Mouse (Mus musculus) left cerebral cortex, adult 2 months (tissue): ENCODE measurements at regions not wholly inside any gene's neighbourhood (a gene's known extent, or its start where the extent isn't known, plus 50 kb on each side); places are given as distances from the start of the nearest gene placed in this dataset.

Experiments used
- DNase-seq, 2 experiments: peaks; one replicate each; pipeline ENCODE4 v3.0.0; 2021 to 2022; ENCODE audit warnings: low spot score in 2 of 2, mixed read lengths in 1 of 2; ENCODE audit errors: extremely low spot score in 1 of 2
- H3K27ac ChIP-seq: fragments of 200-600 bp; 2 replicates; pipeline ENCODE4 v1.8.1; 2022
- H3K4me3 ChIP-seq: fragments of 200-600 bp; 2 replicates; pipeline ENCODE4 v1.8.1; 2022
- CTCF ChIP-seq: fragments of 200-600 bp; IDR thresholded peaks from 2 replicates; pipeline ENCODE4 v1.8.1; 2022; ENCODE audit warnings: antibody characterized with exemption, mild to moderate bottlenecking, moderate library complexity
- intact Hi-C: fragments of 180-260 bp; cut with DNase I; formaldehyde crosslinking; loops from one replicate; pipeline ENCODE4 v1.15.1; 2025

GRCm38 (mm10) chr11:17722051-17722450 lies 231.6 kb downstream of the Etaa1 start:
- TF ChIP-seq CTCF: no peak
- DNase-seq: no peak
- no peak overlapping the region for H3K4me3 ChIP-seq
- intact Hi-C loops: no loop called here
- no peak overlapping the region for H3K27ac ChIP-seq

DNA sequence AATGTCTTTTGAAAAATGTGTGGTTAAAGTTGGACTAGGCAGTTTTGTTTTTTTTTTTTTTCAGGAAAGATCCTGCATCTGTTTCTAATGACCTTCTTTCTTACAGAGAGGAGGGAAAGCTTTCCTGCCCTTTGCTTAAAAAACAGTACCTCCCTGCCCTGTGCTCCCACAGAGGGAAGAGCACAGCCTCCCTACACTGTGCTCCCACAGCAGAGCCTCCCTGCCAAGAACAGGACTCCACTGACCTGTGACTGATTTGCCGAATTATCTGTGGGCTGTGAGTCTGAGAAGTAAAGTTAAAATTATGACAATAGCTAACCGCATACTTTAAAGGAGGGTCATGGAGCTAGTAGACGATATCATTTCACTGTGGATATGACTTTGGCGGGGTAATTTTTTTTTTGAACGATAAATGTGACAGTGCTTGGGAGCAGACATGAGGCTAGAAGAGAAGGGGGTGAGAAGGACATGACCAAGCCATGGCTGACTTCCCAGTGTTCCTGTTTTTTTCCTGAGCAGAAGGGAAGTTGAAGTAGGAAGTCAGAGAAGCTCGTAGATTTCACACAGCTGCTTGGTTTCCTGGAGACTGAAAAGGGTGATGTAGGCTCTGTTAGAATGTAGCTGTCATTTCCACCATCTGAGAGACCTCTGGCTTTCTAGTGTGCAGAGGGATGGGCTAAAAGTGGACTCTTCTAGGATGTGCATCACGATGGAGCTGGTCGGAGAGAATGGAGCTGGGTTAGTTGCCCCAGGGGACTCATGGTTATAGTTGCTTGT lies 226.2 kb downstream of the Etaa1 start:
- H3K27ac ChIP-seq: no peak overlapping the region
- H3K4me3 ChIP-seq: no peak overlapping the region
- DNase-seq: no peak
- intact Hi-C loops: no loop called here
- no peak for TF ChIP-seq CTCF

DNA sequence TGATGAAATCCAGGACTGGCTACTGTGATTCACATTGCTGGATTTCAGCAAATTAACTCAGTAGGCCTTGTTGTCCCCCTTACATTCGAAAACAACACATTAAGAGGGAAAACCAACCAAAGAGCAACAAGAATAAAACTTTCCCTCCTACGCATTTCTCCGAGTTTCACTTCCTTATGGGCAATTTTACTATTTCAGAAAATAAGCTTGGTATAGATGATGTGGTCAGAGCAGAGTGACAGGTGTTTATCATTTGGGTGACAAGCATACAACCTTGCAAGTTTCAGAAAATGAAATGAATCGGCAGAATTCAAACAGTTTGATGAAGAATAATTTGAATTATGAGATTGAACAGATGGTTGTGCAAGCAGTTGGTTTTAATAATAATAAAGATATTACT lies 220.6 kb downstream of the Etaa1 start:
- intact Hi-C loops: no loop called here
- H3K4me3 ChIP-seq: no peak overlapping the region
- TF ChIP-seq CTCF: no peak
- no peak overlapping the region for H3K27ac ChIP-seq
- no peak for DNase-seq

DNA sequence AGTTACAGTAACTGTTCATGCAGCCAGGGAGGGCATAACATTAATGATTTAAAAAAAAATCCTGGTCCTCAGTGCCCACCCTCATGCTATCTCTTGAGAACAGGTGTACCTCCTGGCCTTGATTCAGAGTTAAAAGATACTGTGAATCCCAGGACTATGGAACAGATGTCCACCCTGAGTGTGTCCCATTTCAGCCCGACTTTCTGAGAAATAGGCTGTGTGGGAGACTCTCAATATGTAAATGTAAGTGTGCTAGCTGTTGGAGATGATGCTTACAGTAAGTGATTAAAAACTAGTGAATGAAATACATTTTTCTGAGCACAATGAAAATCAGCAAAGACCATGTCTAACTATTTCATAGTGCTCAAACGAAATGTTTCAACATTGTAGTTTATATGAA lies 219.2 kb downstream of the Etaa1 start:
- no peak for DNase-seq
- Histone ChIP-seq H3K4me3 (no peak overlapping the region), H3K27ac (no peak overlapping the region)
- intact Hi-C loops: no loop called here
- no peak for TF ChIP-seq CTCF

DNA sequence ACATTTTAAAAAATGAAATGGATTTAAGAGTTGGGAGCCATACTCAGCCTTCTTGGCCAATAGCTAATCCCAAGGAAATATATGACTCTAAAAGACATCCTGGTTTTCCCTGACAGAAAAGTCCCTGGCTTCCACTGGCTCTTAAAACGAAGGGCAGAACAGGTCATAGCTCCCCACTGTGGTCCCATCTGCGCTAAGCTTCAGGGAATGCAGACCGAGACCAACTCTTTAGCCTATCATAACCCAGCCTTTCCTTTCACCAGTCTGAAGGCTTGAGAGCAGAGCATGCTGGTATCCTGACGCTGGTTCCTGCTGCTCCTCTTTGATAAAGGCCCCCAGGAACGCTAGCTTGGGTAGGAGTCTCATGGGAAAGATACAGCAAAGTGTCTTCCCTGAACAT lies 214.8 kb downstream of the Etaa1 start:
- intact Hi-C loops: no loop called here
- H3K27ac ChIP-seq: no peak overlapping the region
- DNase-seq: no peak
- no peak overlapping the region for H3K4me3 ChIP-seq
- TF ChIP-seq CTCF: no peak

DNA sequence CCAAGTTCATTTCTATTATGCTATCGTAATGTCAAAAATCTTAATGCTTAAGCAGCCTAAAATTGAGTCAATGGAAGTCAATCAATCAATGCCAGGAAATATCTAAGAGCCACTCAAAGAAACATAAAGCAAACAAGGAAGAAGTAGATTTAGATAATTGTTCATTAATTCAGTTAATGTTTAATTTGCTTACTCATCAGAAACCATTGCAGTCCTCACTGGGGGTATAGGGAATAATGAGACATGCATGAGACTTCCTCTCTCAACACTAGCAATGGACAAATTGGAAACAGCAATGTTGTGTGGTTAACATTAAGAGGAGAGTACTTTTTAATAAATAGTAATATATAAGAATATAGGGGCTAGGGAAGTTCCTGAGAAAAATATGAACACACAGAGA lies 209.9 kb downstream of the Etaa1 start:
- no peak for DNase-seq
- TF ChIP-seq CTCF: no peak

DNA sequence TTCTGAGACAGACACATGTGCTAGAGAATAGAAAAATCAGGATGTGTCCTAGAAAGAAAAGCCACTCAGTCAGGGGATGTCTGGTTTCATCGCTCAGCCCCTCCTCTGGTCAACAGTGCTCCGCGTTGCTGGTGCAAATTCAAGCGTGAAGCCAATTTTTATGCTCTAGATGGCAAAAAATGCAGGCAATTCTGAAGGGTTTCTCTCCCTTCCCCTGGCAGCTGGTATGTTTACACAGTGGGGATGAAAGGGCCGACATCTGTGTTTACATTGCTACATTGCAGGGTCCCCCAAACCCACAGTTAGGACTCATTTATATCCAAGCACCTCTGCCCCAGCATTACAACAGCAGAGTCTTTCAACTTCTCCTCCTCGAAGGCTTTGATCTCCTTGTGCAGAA lies 203.3 kb downstream of the Etaa1 start:
- H3K4me3 ChIP-seq: no peak overlapping the region
- no peak for TF ChIP-seq CTCF
- H3K27ac ChIP-seq: no peak overlapping the region
- intact Hi-C loops: no loop called here
- DNase-seq: no peak

More for the DNA sequence above, 209.9 kb downstream of the Etaa1 start:
- Histone ChIP-seq H3K27ac (no peak overlapping the region), H3K4me3 (no peak overlapping the region)
- intact Hi-C loops: no loop called here

- Histone ChIP-seq H3K27ac (no peak overlapping the region), H3K4me3 (no peak overlapping the region)
- TF ChIP-seq CTCF: no peak
- intact Hi-C loops: no loop called here
- DNase-seq: no peak
Measured at GRCm38 (mm10) chr11:17759224-17759623, 194.5 kb downstream of the Etaa1 start.

GRCm38 (mm10) chr11:17763411-17763810 lies 190.3 kb downstream of the Etaa1 start:
- no peak for TF ChIP-seq CTCF
- Histone ChIP-seq H3K4me3 (no peak overlapping the region), H3K27ac (no peak overlapping the region)
- no peak for DNase-seq
- intact Hi-C loops: no loop called here

- intact Hi-C loops: no loop called here
- DNase-seq: no peak
- Histone ChIP-seq H3K27ac (no peak overlapping the region), H3K4me3 (no peak overlapping the region)
- TF ChIP-seq CTCF: no peak
Measured at GRCm38 (mm10) chr11:17764146-17764545, 189.5 kb downstream of the Etaa1 start.

DNA sequence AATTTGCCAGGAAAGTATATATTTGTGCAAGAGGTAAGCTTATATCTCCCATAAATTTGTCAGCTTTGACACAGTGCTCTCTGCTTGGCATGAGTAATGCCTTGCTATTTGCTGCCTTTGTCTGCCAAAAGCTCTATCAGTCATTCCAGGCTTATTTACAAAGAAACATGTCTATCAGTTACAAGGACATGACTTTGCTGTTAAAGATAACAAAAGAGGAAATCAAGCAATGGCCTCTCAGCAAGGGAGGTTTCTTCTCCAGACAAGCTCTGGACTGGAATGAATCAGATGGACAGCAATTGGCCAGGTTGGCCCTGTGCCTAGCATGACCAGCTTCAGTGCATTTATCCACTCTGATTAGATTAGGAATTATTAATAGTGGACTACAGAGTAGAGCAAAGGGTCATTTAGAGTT lies 185.3 kb downstream of the Etaa1 start:
- Histone ChIP-seq H3K4me3 (no peak overlapping the region), H3K27ac (no peak overlapping the region)
- intact Hi-C loops: no loop called here
- DNase-seq: no peak
- TF ChIP-seq CTCF: no peak

GRCm38 (mm10) chr11:17768837-17769466 lies 184.7 kb downstream of the Etaa1 start:
- H3K4me3 ChIP-seq: no peak overlapping the region
- H3K27ac ChIP-seq: no peak overlapping the region
- no peak for TF ChIP-seq CTCF
- intact Hi-C loops: no loop called here
- no peak for DNase-seq

- H3K27ac ChIP-seq: no peak overlapping the region
- H3K4me3 ChIP-seq: no peak overlapping the region
Measured at GRCm38 (mm10) chr11:17797632-17798031, 156.0 kb downstream of the Etaa1 start.

More at GRCm38 (mm10) chr11:17797632-17798031, 156.0 kb downstream of the Etaa1 start:
- DNase-seq: no peak
- intact Hi-C loops: no loop called here
- no peak for TF ChIP-seq CTCF
